Mouse (Mus musculus) liver, postnatal 0 days (tissue): ENCODE measurements around the gene Myocd.

Experiments used
- CTCF ChIP-seq: sonication (generic); IDR thresholded peaks from 2 replicates; pipeline ENCODE4 v1.5.1; 2016; ENCODE audit warnings: antibody characterized with exemption, low read depth
- EP300 ChIP-seq: IDR thresholded peaks from 2 replicates; pipeline ENCODE4 v1.6.1; 2016; ENCODE audit warnings: antibody characterized with exemption, low read depth, mild to moderate bottlenecking

DNA sequence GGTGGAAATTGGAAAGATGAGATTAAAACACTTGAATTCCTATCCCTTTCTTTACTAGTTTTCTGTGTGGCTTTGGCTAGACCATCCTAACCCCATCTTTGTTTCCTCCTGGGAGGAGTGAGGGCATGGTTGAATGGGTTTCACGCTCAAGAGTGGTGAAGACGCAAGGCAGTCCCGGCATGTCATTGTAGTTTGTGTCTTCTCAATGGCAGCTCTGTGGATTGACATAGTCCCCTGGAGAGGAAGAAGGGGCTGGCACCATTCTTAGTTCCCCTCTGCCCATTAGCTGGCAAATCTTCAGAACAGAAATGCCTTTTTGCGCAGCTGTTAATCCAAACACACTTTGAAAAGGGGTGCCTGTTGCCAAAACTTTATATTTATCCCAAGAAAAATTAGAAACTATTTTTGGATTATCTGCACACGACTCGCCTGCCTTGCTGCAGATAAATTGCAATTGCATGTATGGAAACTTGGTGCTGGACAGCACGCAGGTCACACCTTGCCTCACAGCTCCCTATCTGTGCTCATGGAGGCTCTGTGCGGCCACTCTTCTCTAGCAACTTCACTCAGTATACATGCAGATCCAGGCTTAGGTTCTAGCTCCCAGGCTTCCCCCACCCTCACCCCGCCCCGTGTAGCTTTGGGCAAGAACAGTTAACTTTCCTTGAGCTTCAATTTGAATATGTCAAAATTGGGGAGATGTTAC is 24.5 kb upstream of the Myocd start:
- TF ChIP-seq CTCF (no peak), EP300 (no peak)
